Mouse (Mus musculus): Measurements from ENCODE around the gene Zfyve9. TPM values are rescaled to one million over a fixed set of nuclear protein-coding genes. Genes with fewer than 3 reads are reported as not detected.
A peak's percentile ranks its signal among the peaks of the same experiment; 100 is the strongest.

Zfyve9 gene
- polyA plus RNA-seq, 1 experiment from 2014 or later: 0.95 TPM

DNA sequence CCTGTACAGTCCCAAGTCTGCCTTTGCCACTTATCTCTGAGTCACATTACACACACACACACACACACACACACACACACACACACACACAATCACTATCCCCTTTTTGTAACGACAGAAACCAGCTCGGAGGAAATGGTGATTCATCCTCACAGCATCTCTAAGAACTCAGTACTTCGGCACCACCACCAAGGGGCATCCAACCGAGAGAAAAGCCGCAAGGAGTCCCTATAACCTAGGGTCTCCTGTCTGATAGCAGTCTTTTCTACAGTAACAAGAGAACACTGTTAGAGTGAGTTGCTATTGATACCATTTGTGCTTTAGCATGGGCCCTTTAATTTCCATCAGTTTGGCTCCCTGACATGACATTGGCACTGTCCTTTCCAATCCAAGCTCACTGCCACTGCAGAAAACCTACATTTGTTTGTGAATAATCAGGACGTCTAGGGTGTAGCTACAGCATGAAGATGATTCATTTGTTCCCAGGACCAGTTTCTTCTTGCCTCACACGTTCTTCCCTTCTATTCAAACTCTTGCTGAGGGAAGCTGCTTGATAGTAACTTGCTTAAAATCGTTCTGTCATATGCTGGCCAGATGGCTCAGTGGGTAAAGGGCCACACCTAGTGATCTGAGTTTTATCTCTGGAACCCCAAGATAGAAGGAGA lies 2.0 kb upstream of the Zfyve9 start:
- H3K27ac ChIP-seq (ENCODE audit: low read depth): no peak overlapping the region
- no peak for TF ChIP-seq EP300 (IDR thresholded peaks at IDR 0.05; ENCODE audit: low read depth)
- no peak for TF ChIP-seq CTCF (IDR thresholded peaks at IDR 0.05; ENCODE audit: low read depth)
- H3K9ac ChIP-seq (replicated peaks): no peak overlapping the region
- H3K9me3 ChIP-seq (ENCODE audit: low read length): no peaks in the 10 kb centered on the region
- 41% methylated on average over 8 of the region's 8 CpGs for whole genome bisulfite sequencing (ENCODE audit: insufficient replicate concordance)
- H3K27me3 ChIP-seq (ENCODE audit: insufficient read depth, low read length): peaks cover 8% of the 10 kb centered on the region; the same call in 1 of the 2 replicates
- H3K36me3 ChIP-seq (replicated peaks; ENCODE audit: insufficient read depth, low read length): no peaks in the 10 kb centered on the region
- H3K4me1 ChIP-seq (ENCODE audit: insufficient read depth): no peaks in the 10 kb centered on the region; the same call in 1 of the 2 replicates
- DNase-seq (no peak), ATAC-seq (no peak)
- H3K4me2 ChIP-seq (ENCODE audit: low read depth, low read length): no peak overlapping the region
- no peak overlapping the region for H3K4me3 ChIP-seq (ENCODE audit: low read depth, low read length)

DNA sequence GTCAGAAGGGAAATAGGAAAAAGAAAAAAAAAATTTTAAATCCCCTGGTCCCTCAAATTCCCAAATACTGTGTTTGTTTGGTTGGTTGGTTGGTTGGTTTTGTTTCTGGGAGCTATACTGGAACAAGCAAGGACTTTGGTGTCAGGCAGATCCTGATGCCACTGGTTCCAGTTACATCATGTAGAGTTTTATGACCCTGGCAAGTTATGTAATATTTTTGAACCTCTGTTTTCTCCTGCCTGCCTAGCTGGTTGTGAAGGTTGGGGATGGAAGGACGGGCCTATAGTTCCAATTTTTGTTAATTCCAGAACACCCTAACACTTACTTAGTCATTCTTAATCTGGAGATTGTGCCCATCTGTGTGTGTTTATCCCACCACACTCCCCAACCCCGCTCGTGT lies 998 bp upstream of the Zfyve9 start:
- no peak overlapping the region for H3K9ac ChIP-seq (replicated peaks)
- 51% methylated on average over 3 of the region's 3 CpGs for WGBS (ENCODE audit: insufficient replicate concordance)
- no peak overlapping the region for H3K4me3 ChIP-seq (ENCODE audit: low read depth, low read length)

DNA sequence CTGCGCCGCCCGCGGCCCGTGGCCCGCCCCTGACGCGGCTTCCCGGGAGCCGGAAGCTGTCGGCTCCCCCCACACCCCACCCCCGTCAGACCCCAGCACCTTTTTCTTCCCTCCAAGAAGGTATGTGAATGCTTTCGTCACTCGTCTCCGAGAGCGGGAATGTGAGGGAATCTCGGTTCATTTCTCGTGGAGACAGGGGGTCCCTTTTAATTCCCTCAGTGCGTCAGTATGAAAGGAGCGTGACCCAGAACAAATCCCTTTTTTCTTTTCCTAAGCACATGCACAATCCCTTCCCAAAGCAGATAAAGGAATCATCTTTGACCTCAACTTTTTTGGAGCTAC lies 237 bp upstream of the Zfyve9 start:
- H3K4me1 ChIP-seq (ENCODE audit: insufficient read depth): no peaks in the 10 kb centered on the region; the same call in 1 of the 2 replicates
- peak overlapping the region; percentile 68 for H3K4me3 ChIP-seq (ENCODE audit: low read depth, low read length)
- no peak for TF ChIP-seq EP300 (IDR thresholded peaks at IDR 0.05; ENCODE audit: low read depth)
- no peak for TF ChIP-seq CTCF (IDR thresholded peaks at IDR 0.05; ENCODE audit: low read depth)
- ATAC-seq (peak; percentile 5; the same call in 1 of the 2 replicates), DNase-seq (no peak)
- H3K27ac ChIP-seq (ENCODE audit: low read depth): peak overlapping the region; percentile 85; the same call in 1 of the 2 replicates
- WGBS (ENCODE audit: insufficient replicate concordance): 2% methylated on average over 17 of the region's 20 CpGs
- peak overlapping the region; percentile 88 for H3K4me2 ChIP-seq (ENCODE audit: low read depth, low read length)
- H3K9ac ChIP-seq (replicated peaks): peak overlapping the region; percentile 72
- peaks cover 8% of the 10 kb centered on the region; the same call in 1 of the 2 replicates for H3K27me3 ChIP-seq (ENCODE audit: insufficient read depth, low read length)
- H3K9me3 ChIP-seq (ENCODE audit: low read length): no peaks in the 10 kb centered on the region
- H3K36me3 ChIP-seq (replicated peaks; ENCODE audit: insufficient read depth, low read length): no peaks in the 10 kb centered on the region

More for the DNA sequence above, 998 bp upstream of the Zfyve9 start:
- Histone ChIP-seq H3K4me2 (ENCODE audit: low read depth, low read length) (peak overlapping the region; percentile 88), H3K4me1 (ENCODE audit: insufficient read depth) (no peaks in the 10 kb centered on the region; the same call in 1 of the 2 replicates), H3K36me3 (replicated peaks; ENCODE audit: insufficient read depth, low read length) (no peaks in the 10 kb centered on the region), H3K27me3 (ENCODE audit: insufficient read depth, low read length) (peaks cover 8% of the 10 kb centered on the region; the same call in 1 of the 2 replicates), H3K27ac (ENCODE audit: low read depth) (peak overlapping the region; percentile 35; the same call in 1 of the 2 replicates), H3K9me3 (ENCODE audit: low read length) (no peaks in the 10 kb centered on the region)
- no peak for DNase-seq
- TF ChIP-seq CTCF (IDR thresholded peaks at IDR 0.05; ENCODE audit: low read depth) (no peak), EP300 (IDR thresholded peaks at IDR 0.05; ENCODE audit: low read depth) (no peak)
- ATAC-seq: peak; percentile 35

DNA sequence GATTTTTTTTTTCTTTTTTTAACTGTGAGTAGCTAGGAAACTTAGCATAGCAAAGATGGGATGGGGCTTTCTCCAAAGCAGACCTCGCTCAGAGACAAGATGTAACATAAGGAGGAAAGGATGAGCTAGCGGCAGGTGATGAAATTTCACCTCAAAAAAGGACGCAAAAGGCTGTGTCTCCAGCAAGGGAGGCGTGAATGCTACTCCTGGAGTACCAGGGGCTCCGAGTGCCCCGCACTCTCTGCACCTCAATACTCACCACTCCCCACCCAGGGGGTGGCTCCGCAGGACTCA lies 888 bp downstream of the Zfyve9 start:
- Histone ChIP-seq H3K4me2 (ENCODE audit: low read depth, low read length) (peak overlapping the region; percentile 88), H3K27ac (ENCODE audit: low read depth) (peak overlapping the region; percentile 85), H3K4me1 (ENCODE audit: insufficient read depth) (no peaks in the 10 kb centered on the region; the same call in 1 of the 2 replicates), H3K27me3 (ENCODE audit: insufficient read depth, low read length) (peaks cover 8% of the 10 kb centered on the region; the same call in 1 of the 2 replicates), H3K36me3 (replicated peaks; ENCODE audit: insufficient read depth, low read length) (no peaks in the 10 kb centered on the region), H3K4me3 (ENCODE audit: low read depth, low read length) (peak overlapping the region; percentile 68), H3K9me3 (ENCODE audit: low read length) (no peaks in the 10 kb centered on the region), H3K9ac (replicated peaks) (peak overlapping the region; percentile 72)
- no peak for TF ChIP-seq EP300 (IDR thresholded peaks at IDR 0.05; ENCODE audit: low read depth)
- no peak for TF ChIP-seq CTCF (IDR thresholded peaks at IDR 0.05; ENCODE audit: low read depth)
- ATAC-seq (no peak), DNase-seq (no peak)
- WGBS (ENCODE audit: insufficient replicate concordance): 3% methylated on average over 7 of the region's 7 CpGs

DNA sequence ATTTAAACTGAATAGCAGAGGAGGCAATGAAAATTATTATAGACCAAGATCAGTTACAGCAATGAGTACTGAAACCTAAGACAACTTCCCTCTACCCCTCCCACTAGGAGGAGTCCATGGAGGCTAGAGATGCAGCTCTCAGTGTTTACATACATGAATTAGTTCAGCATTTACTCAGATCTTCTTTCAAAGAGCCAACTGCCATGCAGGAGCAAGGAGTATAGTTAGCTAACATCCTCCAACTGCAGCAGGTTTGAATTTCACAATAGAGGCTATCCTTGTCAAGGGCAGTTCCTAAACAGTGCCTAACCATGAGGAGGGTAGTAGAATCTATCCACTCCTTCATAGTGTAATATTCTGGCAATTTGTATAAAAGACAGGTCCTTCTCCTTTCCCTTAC lies 12.1 kb downstream of the Zfyve9 start:
- Histone ChIP-seq H3K27ac (ENCODE audit: low read depth) (no peak overlapping the region), H3K4me3 (ENCODE audit: low read depth, low read length) (no peak overlapping the region), H3K4me1 (ENCODE audit: insufficient read depth) (peaks cover 3% of the 10 kb centered on the region; the same call in 1 of the 2 replicates), H3K9me3 (ENCODE audit: low read length) (no peaks in the 10 kb centered on the region), H3K4me2 (ENCODE audit: low read depth, low read length) (no peak overlapping the region), H3K27me3 (ENCODE audit: insufficient read depth, low read length) (no peaks in the 10 kb centered on the region), H3K9ac (replicated peaks) (no peak overlapping the region), H3K36me3 (replicated peaks; ENCODE audit: insufficient read depth, low read length) (no peaks in the 10 kb centered on the region)
- DNase-seq: no peak
- ATAC-seq: no peak
- TF ChIP-seq CTCF (IDR thresholded peaks at IDR 0.05; ENCODE audit: low read depth): no peak
- TF ChIP-seq EP300 (IDR thresholded peaks at IDR 0.05; ENCODE audit: low read depth): no peak

DNA sequence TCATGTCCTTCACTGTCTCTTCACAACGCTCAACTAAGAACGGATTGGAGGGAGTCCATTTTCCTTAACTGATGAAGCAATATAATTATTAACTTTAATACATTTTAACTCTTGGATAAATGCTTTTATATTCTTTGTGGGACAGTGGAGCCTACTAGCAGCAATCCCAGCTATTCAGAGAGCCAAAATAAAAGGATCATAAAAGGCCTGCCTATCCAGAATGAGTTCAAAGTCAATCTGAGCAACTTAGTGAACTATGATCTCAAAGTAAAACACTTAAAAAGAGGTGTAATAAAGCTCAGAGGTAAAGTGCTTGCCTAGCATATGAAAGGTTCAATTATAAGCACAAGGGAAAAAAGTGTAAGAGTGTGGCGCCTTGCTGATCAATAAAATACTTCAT lies 21.0 kb downstream of the Zfyve9 start:
- Histone ChIP-seq H3K4me3 (ENCODE audit: low read depth, low read length) (no peak overlapping the region), H3K4me1 (ENCODE audit: insufficient read depth) (no peaks in the 10 kb centered on the region), H3K27ac (ENCODE audit: low read depth) (no peak overlapping the region), H3K9me3 (ENCODE audit: low read length) (no peaks in the 10 kb centered on the region), H3K4me2 (ENCODE audit: low read depth, low read length) (no peak overlapping the region), H3K9ac (replicated peaks) (no peak overlapping the region), H3K36me3 (replicated peaks; ENCODE audit: insufficient read depth, low read length) (no peaks in the 10 kb centered on the region), H3K27me3 (ENCODE audit: insufficient read depth, low read length) (no peaks in the 10 kb centered on the region)
- 81% methylated on average over 3 of the region's 3 CpGs for WGBS (ENCODE audit: insufficient replicate concordance)
- no peak for DNase-seq
- TF ChIP-seq EP300 (IDR thresholded peaks at IDR 0.05; ENCODE audit: low read depth) (no peak), CTCF (IDR thresholded peaks at IDR 0.05; ENCODE audit: low read depth) (no peak)
- no peak for ATAC-seq

All from liver, postnatal 0 days (tissue).